Mouse (Mus musculus) ovary, adult 18-20 months (tissue): Measurements from ENCODE around the gene B4galt5.

Source experiments
- DNase-seq: peaks from one replicate; pipeline ENCODE4 v3.0.0; 2022; ENCODE audit warnings: low spot score, mixed read lengths

The B4galt5 gene

DNA sequence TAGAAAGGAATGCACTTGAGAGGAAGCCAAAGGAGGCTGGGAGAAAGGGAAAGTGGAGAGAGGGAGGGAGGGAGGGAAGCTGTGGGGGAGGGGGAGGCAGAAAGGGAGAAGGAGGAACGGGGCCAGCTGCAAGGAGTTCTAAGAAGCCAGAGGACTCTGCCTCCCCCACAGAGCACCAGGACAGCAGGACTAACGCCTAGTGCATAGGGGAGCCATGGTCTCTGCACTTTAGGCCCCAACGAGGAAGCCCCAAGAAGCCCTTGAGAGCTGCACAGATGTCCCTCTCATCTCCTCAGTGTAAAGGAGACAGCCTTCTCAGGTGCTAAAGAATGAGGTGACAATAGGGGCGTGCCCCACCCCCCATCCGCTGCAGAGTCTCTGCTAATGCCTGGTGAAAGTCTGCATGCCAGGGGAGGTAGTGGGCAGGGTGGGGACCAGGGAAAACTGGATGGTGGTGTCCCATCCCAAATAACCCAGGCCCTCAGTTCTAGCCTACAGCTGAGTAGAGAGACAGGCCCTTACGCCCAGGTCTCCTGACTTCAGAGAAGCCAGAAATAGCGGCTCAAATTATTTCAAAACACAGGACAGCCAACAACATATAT lies 98.1 kb downstream of the B4galt5 start:
- DNase-seq: peak; percentile 56

DNA sequence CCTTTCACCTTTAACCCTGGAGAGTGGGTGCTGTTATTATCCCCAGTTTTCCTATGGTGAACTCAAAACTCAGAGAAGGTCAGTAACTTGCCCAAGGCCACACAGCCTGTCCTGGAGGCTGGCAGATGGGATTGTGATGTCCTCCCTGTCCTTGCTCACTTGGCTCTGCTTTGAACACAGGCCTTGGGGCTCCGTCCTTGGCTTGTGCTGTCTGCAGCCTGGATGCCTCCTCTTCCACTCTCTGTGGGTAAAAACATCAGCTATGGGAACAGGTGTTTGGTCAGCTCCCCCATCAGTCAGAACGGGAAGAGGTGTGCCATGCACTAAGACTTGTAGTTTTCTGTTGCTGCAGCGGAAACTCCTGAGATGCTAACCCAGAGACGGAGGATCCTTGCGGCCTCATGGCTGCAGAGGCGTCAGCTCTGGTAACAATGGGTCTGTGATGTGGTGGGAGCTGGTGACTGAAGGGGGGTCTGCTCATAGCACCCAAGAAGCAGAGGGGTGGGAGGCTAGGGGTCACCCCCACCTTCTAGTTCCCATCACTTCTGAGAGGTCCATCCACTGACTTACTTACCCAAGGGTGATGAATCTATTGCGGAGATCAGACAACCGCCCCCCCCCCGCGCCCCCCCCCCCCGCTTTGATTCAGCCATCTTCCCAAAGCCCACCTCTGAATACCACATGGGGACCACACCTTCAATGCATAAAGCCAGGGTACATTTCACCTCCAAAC lies 98.8 kb downstream of the B4galt5 start:
- peak; percentile 78 for DNase-seq

DNA sequence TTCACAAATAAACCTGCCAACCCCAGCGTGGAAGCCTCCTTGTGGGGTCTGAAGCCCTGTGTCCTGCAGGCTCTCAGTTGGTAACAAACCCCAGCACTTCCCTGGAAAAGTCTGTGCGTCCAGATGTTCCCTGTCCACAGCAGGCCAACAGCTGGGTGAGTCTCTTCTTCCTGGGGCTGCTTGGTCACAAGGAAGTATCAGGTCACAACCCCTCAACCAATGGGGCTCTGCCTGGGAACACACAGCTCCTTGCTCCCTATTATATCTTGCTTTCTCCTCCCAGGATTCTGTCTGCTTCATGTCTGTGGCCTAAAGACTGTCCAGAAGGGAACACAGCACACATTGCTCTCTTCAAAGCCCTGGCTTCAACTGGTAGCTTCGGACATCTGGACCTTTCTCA lies 99.4 kb downstream of the B4galt5 start:
- no peak for DNase-seq
